Mouse (Mus musculus) thymus, adult 2 months (tissue): ENCODE results near the gene Zc3h7b. TPM values are rescaled to one million over a fixed set of nuclear protein-coding genes. Genes with fewer than 3 reads are reported as not detected.

Experiments used
- DNase-seq: peaks from one replicate; pipeline ENCODE4 v3.0.0; 2021
- H3K27ac ChIP-seq: fragments of 200-500 bp; 2 replicates; pipeline ENCODE4 v1.5.1; 2012; ENCODE audit warnings: low read length, control low read depth; ENCODE audit not compliant: control insufficient read depth, insufficient read depth
- H3K27me3 ChIP-seq: fragments of 200-500 bp; 2 replicates; pipeline ENCODE4 v1.6.1; 2012; ENCODE audit warnings: mild to moderate bottlenecking, low read length, moderate library complexity, mixed read lengths; ENCODE audit not compliant: control insufficient read depth, insufficient read depth
- H3K36me3 ChIP-seq: fragments of 200-500 bp; 2 replicates; pipeline ENCODE4 v1.6.1; 2012; ENCODE audit warnings: mild to moderate bottlenecking, low read length, moderate library complexity; ENCODE audit not compliant: control insufficient read depth, insufficient read depth
- H3K4me1 ChIP-seq: fragments of 200-500 bp; replicated peaks from 2 replicates; pipeline ENCODE4 v1.6.1; 2012; ENCODE audit warnings: low read length; ENCODE audit not compliant: control insufficient read depth, insufficient read depth
- H3K4me3 ChIP-seq: fragments of 200-500 bp; 2 replicates; pipeline ENCODE4 v1.5.1; 2012; ENCODE audit warnings: mild to moderate bottlenecking, low read length, control low read depth, moderate library complexity; ENCODE audit not compliant: control insufficient read depth, insufficient read depth
- CTCF ChIP-seq: fragments of 200-500 bp; IDR thresholded peaks from 2 replicates; pipeline ENCODE4 v1.5.1; 2012; ENCODE audit warnings: mild to moderate bottlenecking, control low read depth, low read length, moderate library complexity, borderline replicate concordance; ENCODE audit not compliant: control insufficient read depth, poor library complexity, insufficient read depth; ENCODE audit errors: extremely low read depth
- POLR2A ChIP-seq: fragments of 200-500 bp; IDR thresholded peaks from 2 replicates; pipeline ENCODE4 v1.6.1; 2012; ENCODE audit warnings: mild to moderate bottlenecking, low read length, control low read depth, moderate library complexity; ENCODE audit not compliant: control insufficient read depth, poor library complexity, insufficient read depth; ENCODE audit errors: extremely low read depth
- WGBS: fragments of 180-500 bp; shearing (Covaris S2); methylation state at CpG from one replicate; pipeline ENCODE4 v1.1.7; 2018; 5-methylcytosine and 5-hydroxymethylcytosine counted together
- polyA plus RNA-seq: library from polyadenylated mRNA; depleted of rRNA; stranded (reverse); fragments of >200 nt; gene quantifications from 2 replicates; pipeline ENCODE4 v1.2.3, GENCODE M21; 2012

The Zc3h7b gene
- polyA plus RNA-seq, 1 experiment = 42.3 TPM

DNA sequence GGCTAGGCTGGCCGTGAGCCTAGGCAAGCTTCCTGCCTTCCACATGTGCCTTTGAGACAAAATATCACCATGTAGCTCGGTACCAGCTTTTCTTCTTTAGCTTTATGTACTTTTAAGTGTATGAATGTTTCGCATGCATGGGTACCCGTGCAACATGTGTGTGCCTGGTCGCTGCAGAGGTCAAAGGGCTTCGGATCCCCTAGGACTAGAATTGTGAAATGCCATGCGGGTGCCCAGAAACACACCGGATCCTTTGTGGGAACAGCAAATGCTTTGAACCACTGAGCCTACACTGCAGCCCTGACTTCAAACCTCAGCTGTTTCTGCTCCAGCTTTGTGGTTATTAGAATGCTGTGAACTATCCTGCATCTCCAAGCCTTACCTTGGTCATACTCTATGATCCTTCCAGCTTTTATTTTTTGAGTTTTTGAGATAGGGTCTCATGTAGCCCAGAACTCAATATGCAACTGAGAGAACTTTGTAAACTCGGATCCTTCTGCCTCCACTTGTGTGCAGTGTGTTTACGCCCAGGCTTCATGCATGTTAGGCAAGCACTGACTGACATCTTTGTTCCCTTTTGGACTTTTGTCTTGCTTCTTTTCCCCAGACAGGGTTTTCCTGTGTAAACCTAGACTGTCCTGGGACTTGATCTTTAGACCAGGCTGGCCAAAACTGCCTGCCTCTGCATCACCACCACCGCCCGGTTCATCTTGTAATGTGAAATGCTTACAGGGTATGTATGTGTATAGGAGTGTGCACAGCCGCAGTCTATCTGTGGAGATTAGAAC is 42.4 kb upstream of the Zc3h7b start:
- H3K27me3 ChIP-seq = no peaks in the 10 kb centered on the region
- no peaks in the 10 kb centered on the region for H3K4me1 ChIP-seq
- peaks cover 38% of the 10 kb centered on the region for H3K36me3 ChIP-seq
- no peak for TF ChIP-seq POLR2A
- TF ChIP-seq CTCF = no peak
- no peak overlapping the region for H3K27ac ChIP-seq
- WGBS = 92% methylated on average over 13 of the region's 13 CpGs
- DNase-seq = no peak
- H3K4me3 ChIP-seq = no peak overlapping the region

DNA sequence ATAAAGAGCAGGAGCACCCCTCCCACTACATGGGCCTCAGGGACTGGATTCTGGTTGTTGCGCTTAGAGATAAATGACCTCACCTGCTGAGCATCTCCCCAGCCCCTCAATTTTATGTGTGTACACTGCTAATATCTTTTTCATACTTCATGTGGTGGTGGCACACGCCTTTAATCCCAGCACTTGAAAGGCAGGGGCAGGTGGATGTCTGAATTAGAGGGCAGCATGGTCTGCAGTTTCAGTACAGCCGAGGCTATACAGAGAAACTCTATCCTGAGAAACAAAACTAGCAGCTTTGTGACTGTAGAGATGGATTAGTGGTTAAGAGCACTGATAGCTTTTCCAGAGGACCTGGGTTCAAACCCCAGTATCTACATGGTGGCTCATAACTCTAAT is 41.8 kb upstream of the Zc3h7b start:
- Histone ChIP-seq H3K4me3 (no peak overlapping the region), H3K36me3 (peaks cover 44% of the 10 kb centered on the region), H3K27ac (no peak overlapping the region), H3K27me3 (no peaks in the 10 kb centered on the region), H3K4me1 (no peaks in the 10 kb centered on the region)
- TF ChIP-seq POLR2A (no peak), CTCF (no peak)
- DNase-seq = no peak
- WGBS = 97% methylated on average over 3 of the region's 3 CpGs

DNA sequence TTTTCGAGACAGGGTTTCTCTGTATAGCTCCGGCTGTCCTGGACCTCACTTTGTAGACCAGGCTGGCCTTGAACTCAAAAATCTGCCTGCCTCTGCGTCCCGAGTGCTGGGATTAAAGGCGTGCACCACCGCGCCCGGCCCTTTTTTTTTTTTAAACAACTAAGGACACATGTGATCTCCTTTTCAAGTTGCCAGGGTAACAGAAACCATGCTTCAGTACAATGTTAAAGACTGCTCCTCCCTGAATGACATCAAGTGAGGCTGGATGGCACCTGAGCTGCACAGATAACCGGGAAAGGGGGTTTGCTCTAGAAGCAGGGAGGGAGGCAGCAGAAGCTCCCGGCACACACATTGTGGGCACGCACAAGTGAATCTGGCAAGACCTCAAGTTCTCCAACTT is 35.9 kb upstream of the Zc3h7b start:
- Histone ChIP-seq H3K27ac (no peak overlapping the region), H3K4me3 (no peak overlapping the region), H3K36me3 (peaks cover 98% of the 10 kb centered on the region), H3K27me3 (no peaks in the 10 kb centered on the region), H3K4me1 (no peaks in the 10 kb centered on the region)
- TF ChIP-seq CTCF (no peak), POLR2A (no peak)
- no peak for DNase-seq
- 97% methylated on average over 11 of the region's 11 CpGs for WGBS

DNA sequence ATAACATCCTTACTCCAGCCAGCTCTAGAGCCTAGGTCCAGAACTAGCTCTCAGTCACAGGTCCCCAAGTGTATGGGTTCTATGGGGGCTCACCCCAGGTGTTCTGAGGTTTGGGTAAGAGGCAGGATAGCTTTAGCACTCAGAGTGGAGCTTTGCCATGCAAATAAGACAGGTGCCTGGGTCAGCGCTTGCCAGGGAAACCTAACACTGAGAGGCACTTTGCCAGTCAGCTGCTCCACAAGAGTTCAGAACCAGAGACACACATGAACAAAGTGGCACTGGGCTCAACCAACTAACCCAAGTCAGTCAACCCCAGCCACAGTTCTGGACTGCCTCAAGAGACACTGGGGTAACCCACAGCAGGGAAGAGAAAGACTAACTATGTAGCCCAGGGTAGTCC is 35.2 kb upstream of the Zc3h7b start:
- TF ChIP-seq POLR2A (no peak), CTCF (no peak)
- H3K36me3 ChIP-seq = peaks cover 92% of the 10 kb centered on the region

DNA sequence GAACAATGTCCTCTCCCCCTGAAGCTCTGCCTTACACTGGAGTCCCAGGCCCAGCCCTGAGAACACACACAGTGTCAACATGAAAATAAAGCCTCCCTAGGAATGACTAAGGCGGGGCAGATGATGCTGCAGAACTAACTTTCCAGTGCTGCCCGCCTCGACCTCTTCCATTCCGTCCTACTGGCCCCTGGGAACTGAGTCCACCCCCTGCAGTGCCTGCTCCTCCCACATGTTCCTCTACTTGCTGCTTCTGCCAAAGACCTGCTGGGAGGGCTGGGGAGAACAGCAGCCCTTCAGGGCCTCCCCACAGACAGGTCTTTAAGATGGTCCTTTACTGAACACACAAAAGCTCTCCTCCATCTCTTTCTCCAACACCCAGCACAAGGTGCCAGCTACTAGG is 34.1 kb upstream of the Zc3h7b start:
- TF ChIP-seq CTCF = no peak
- no peak for TF ChIP-seq POLR2A
- no peak overlapping the region for H3K4me3 ChIP-seq
- peaks cover 89% of the 10 kb centered on the region for H3K36me3 ChIP-seq
- WGBS = 96% methylated on average over 4 of the region's 4 CpGs
- no peaks in the 10 kb centered on the region for H3K27me3 ChIP-seq
- DNase-seq = no peak
- H3K4me1 ChIP-seq = no peaks in the 10 kb centered on the region
- H3K27ac ChIP-seq = no peak overlapping the region

More for the DNA sequence above, 35.2 kb upstream of the Zc3h7b start:
- no peaks in the 10 kb centered on the region for H3K27me3 ChIP-seq
- H3K4me3 ChIP-seq = no peak overlapping the region
- no peak overlapping the region for H3K27ac ChIP-seq
- 96% methylated on average over 1 of the region's 1 CpGs for WGBS
- H3K4me1 ChIP-seq = no peaks in the 10 kb centered on the region
- DNase-seq = no peak

DNA sequence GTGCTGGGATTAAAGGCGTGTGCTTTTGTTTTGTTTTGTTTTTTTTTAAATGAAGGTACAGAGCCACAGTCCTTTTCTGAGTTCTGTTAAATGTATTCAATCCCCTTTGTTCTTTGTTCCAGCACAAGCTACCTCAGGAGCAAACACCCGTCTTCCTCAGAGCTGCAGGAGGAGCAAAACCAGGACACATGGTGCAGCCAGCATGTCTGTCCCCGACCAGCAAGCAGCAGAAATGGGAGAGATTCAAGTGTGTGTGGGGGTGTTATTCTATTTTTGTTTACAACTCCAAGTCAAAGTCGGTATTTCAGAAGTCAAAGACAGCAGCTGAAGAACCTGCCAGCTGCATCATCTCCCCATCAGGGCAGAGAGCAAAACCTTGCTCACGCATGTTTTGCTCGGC is 31.1 kb upstream of the Zc3h7b start:
- Histone ChIP-seq H3K4me3 (no peak overlapping the region), H3K4me1 (no peaks in the 10 kb centered on the region), H3K36me3 (peaks cover 89% of the 10 kb centered on the region), H3K27ac (no peak overlapping the region), H3K27me3 (no peaks in the 10 kb centered on the region)
- TF ChIP-seq CTCF (no peak), POLR2A (no peak)
- DNase-seq = no peak
- 90% methylated on average over 6 of the region's 6 CpGs for WGBS

DNA sequence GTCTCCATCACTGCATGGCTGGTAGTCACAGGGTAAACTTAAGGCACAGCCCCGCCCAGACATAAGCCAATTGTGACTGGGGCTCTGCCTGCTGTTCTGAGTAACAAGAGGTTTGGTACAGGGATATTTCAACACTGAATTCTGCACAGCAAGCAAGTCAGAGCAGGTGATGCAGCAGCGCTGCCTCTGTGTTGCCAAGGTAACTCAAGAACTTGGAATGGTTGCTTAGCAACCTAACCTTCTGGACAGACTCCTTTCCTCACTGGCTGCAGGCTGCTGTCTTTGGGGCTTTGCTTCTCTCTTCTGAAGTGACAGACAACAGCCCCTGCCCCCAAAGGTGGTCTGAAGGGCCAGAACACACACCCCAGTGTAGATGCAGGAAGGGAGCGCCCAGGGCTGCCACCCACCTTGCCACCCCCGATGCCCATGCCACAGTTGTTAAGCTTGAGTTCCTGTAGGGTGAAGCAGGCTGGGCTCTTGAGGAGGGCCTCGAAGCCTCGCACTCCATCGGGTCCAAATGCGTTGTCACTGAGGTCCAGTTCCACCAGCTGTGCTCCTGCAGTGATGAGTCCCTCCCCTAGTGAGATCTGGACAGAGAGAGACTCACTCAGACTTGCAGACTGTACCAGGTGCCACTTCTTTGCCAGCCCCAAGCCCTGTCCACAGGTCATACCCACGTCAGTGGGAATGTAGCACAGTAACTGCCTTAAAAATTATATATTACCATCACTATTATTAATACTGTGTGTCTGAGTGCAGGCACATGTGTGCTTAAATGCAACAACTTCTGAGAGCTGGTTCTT is 26.3 kb upstream of the Zc3h7b start:
- no peak for DNase-seq
- TF ChIP-seq CTCF (no peak), POLR2A (no peak)
- H3K27me3 ChIP-seq = no peaks in the 10 kb centered on the region
- H3K4me3 ChIP-seq = no peak overlapping the region
- H3K4me1 ChIP-seq = no peaks in the 10 kb centered on the region
- WGBS = 97% methylated on average over 9 of the region's 9 CpGs
- peaks cover 88% of the 10 kb centered on the region for H3K36me3 ChIP-seq
- no peak overlapping the region for H3K27ac ChIP-seq
